Mouse (Mus musculus) heart, postnatal 0 days (tissue): Measurements from ENCODE around the gene Ralgps2.

Experiments
- CTCF ChIP-seq: IDR thresholded peaks from 2 replicates; pipeline ENCODE4 v1.5.1; 2016; ENCODE audit warnings: antibody characterized with exemption, control low read depth, low read depth
- EP300 ChIP-seq: IDR thresholded peaks from 2 replicates; pipeline ENCODE4 v1.6.1; 2016; ENCODE audit warnings: antibody characterized with exemption, low read depth

- TF ChIP-seq CTCF (no peak), EP300 (no peak)
Measured at GRCm38 (mm10) chr1:156856666-156857065, 82.8 kb downstream of the Ralgps2 start.
